Mouse (Mus musculus): Measurements from ENCODE around the gene Gm48552. TPM values are rescaled to one million over a fixed set of nuclear protein-coding genes. Genes with fewer than 3 reads are reported as not detected.

The Gm48552 gene
- polyA plus RNA-seq, 1 experiment from 2014 or later: 1.0 TPM

DNA sequence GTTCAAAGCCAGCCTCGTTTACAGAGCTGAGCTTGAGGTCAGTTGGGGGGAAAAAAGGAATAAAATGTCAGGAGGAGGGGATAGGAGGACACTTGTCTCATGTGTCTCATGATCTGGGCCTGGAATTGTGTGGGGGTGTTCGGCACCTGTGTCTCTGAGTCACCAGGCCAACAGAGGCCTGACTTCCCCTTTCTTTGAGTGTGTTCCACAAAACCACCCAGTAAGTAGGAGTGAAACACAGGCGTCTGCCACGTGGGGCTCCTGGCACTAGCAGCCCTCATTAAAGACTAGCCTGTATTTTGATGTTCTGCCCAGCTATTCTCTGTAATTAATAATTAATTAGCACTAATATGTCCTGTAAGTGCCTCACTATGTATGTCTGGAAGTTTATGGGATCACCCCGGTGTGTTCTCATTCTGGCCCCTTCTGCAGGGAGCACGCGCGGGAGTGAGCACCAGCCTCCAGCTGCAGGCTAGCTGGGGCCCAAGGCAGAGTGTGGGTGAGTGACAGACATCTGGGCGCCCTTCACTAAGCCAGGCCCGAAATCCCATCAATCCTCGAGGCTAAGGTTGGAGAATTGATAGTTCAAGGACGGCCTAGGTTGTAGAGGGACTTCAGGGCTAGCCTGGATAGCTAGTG, 32.3 kb upstream of the Gm48552 start:
- WGBS: 51% methylated on average over 12 of the region's 12 CpGs
- no peaks in the 10 kb centered on the region for H3K9me3 ChIP-seq (ENCODE audit: control insufficient read depth, low read length)
- no peak overlapping the region for H3K27ac ChIP-seq (replicated peaks in 1 of 2; ENCODE audit: control insufficient read depth in 1 of 2, insufficient read depth in 1 of 2, low read depth in 2 of 2, low read length in 2 of 2)
- H3K36me3 ChIP-seq (ENCODE audit: control insufficient read depth, insufficient read depth, low read length): peaks cover 12% of the 10 kb centered on the region
- ATAC-seq (ENCODE audit: insufficient number of reproducible peaks, insufficient read depth, low FRiP score, low read depth): no peak
- peaks cover 9 to 37% of the 10 kb centered on the region in 2 experiments for H3K4me1 ChIP-seq (ENCODE audit: control insufficient read depth in 2 of 2, insufficient read depth in 2 of 2, low read length in 2 of 2)
- peak overlapping the region; percentile 98 for H3K4me2 ChIP-seq (ENCODE audit: low read length)
- H3K4me3 ChIP-seq (ENCODE audit: control insufficient read depth in 1 of 2, insufficient read depth in 1 of 2, low read depth in 1 of 2, low read length in 2 of 2): peak overlapping the region in 1 of 2 experiments; percentile 92; a peak in 1 of 4 replicates
- H3K9ac ChIP-seq (ENCODE audit: low read length): no peak overlapping the region
- no peaks in the 10 kb centered on the region for H3K27me3 ChIP-seq (ENCODE audit: control insufficient read depth, insufficient read depth, low read length)

- peak within 1 kb of the TSS; percentile 92 for H3K9ac ChIP-seq (ENCODE audit: low read length)
- peak within 1 kb of the TSS; percentile 87 to 92 for H3K4me3 ChIP-seq (ENCODE audit: control insufficient read depth in 1 of 2, insufficient read depth in 1 of 2, low read depth in 1 of 2, low read length in 2 of 2)
- peaks cover 19% of the 10 kb centered on the region for H3K36me3 ChIP-seq (ENCODE audit: control insufficient read depth, insufficient read depth, low read length)
- no peaks in the 10 kb centered on the region for H3K27me3 ChIP-seq (ENCODE audit: control insufficient read depth, insufficient read depth, low read length)
- H3K9me3 ChIP-seq (ENCODE audit: control insufficient read depth, low read length): no peaks in the 10 kb centered on the region
- WGBS: 2% methylated on average over 77 of the region's 79 CpGs
- H3K4me2 ChIP-seq (ENCODE audit: low read length): peak within 1 kb of the TSS; percentile 98
- peak; percentile 82 for ATAC-seq (ENCODE audit: insufficient number of reproducible peaks, insufficient read depth, low FRiP score, low read depth)
- peaks cover 9 to 45% of the 10 kb centered on the region in 2 experiments for H3K4me1 ChIP-seq (ENCODE audit: control insufficient read depth in 2 of 2, insufficient read depth in 2 of 2, low read length in 2 of 2)
- peak within 1 kb of the TSS in 1 of 2 experiments; percentile 63; a peak in 3 of 4 replicates for H3K27ac ChIP-seq (replicated peaks in 1 of 2; ENCODE audit: control insufficient read depth in 1 of 2, insufficient read depth in 1 of 2, low read depth in 2 of 2, low read length in 2 of 2)
Measured at GRCm38 (mm10) chr10:81356991-81357844, 31.6 kb upstream of the Gm48552 start, which contains the start of gene Mfsd12. Gene Mfsd12, plus strand, starts transcription at chr10:81357491.

DNA sequence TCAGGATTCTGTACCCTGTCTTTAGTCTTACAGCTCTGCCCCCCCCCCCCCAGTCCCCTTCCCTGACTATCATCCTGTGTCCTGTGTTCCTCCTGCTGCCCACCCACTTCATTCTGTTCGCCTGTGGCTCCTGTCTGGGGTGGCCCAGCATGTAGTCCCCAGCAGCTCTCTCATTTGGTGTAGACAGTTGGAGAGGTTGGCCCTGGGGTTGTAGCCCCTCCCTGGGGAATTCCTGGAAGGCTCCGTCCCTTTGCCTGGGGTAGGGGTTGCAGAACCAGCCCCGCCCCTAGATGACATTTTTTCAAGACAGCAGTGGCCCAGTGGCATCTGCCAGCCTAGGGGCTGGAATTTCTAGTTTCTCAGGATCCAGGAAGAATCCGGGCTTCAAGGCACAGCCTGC, 30.6 kb upstream of the Gm48552 start:
- H3K4me2 ChIP-seq (ENCODE audit: low read length): peak overlapping the region; percentile 98
- H3K27ac ChIP-seq (replicated peaks in 1 of 2; ENCODE audit: control insufficient read depth in 1 of 2, insufficient read depth in 1 of 2, low read depth in 2 of 2, low read length in 2 of 2): peak overlapping the region in 1 of 2 experiments; percentile 63; a peak in 2 of 4 replicates
- 14% methylated on average over 4 of the region's 4 CpGs for WGBS
- H3K27me3 ChIP-seq (ENCODE audit: control insufficient read depth, insufficient read depth, low read length): no peaks in the 10 kb centered on the region
- H3K4me3 ChIP-seq (ENCODE audit: control insufficient read depth in 1 of 2, insufficient read depth in 1 of 2, low read depth in 1 of 2, low read length in 2 of 2): peak overlapping the region; percentile 87 to 92
- ATAC-seq (ENCODE audit: insufficient number of reproducible peaks, insufficient read depth, low FRiP score, low read depth): no peak
- no peaks in the 10 kb centered on the region for H3K9me3 ChIP-seq (ENCODE audit: control insufficient read depth, low read length)
- H3K36me3 ChIP-seq (ENCODE audit: control insufficient read depth, insufficient read depth, low read length): peaks cover 22% of the 10 kb centered on the region
- peak overlapping the region; percentile 92 for H3K9ac ChIP-seq (ENCODE audit: low read length)
- peaks cover 17 to 55% of the 10 kb centered on the region in 2 experiments for H3K4me1 ChIP-seq (ENCODE audit: control insufficient read depth in 2 of 2, insufficient read depth in 2 of 2, low read length in 2 of 2)

DNA sequence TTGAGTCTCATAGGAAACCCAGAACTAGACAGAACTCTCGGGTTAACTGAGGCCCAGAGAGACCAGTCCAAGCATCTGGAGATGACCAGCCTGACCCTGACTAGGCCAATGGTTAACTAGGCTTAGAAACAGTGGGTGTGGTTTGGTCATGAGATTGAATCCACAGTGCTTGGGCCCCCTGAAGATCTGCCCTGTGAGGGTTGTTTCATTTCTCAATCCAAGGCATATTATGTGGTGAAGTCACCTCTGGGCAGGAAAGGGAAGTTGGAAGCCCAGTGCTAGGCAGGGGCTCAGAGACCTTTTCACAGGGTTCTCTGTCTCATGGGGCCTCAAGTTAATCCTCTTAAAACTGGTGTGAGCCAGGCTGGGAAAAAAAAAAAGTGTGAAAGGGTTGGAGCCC, 30.0 kb upstream of the Gm48552 start:
- H3K4me2 ChIP-seq (ENCODE audit: low read length): peak overlapping the region; percentile 98
- H3K27ac ChIP-seq (replicated peaks in 1 of 2; ENCODE audit: control insufficient read depth in 1 of 2, insufficient read depth in 1 of 2, low read depth in 2 of 2, low read length in 2 of 2): peak overlapping the region in 1 of 2 experiments; percentile 63; a peak in 1 of 4 replicates
- 61% methylated on average over 1 of the region's 1 CpGs for WGBS
- peaks cover 23 to 61% of the 10 kb centered on the region in 2 experiments for H3K4me1 ChIP-seq (ENCODE audit: control insufficient read depth in 2 of 2, insufficient read depth in 2 of 2, low read length in 2 of 2)
- no peaks in the 10 kb centered on the region for H3K27me3 ChIP-seq (ENCODE audit: control insufficient read depth, insufficient read depth, low read length)
- peak overlapping the region in 1 of 2 experiments; percentile 92; a peak in 1 of 4 replicates for H3K4me3 ChIP-seq (ENCODE audit: control insufficient read depth in 1 of 2, insufficient read depth in 1 of 2, low read depth in 1 of 2, low read length in 2 of 2)
- no peaks in the 10 kb centered on the region for H3K9me3 ChIP-seq (ENCODE audit: control insufficient read depth, low read length)
- H3K9ac ChIP-seq (ENCODE audit: low read length): peak overlapping the region; percentile 92
- ATAC-seq (ENCODE audit: insufficient number of reproducible peaks, insufficient read depth, low FRiP score, low read depth): no peak
- peaks cover 22% of the 10 kb centered on the region for H3K36me3 ChIP-seq (ENCODE audit: control insufficient read depth, insufficient read depth, low read length)

DNA sequence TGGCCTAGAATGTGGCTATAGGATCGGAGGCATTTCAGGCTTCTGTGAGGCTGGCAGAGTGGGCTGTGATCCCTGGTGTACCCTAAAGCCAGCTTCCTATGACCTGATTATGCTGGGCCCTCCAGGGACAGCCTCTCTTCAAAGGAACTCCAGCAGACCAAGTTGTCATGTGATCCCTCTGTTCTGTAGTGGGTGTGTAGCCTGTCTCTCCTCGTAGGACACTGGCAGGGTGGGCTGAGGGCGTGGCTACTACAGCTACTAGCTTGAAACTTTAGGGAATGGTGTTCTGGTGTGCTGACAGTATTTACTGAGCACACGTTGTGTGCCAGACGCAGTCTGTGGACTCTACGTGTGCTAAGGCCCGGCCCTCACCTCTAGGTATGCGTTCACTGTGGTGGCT, 28.1 kb upstream of the Gm48552 start:
- Histone ChIP-seq H3K27me3 (ENCODE audit: control insufficient read depth, insufficient read depth, low read length) (no peaks in the 10 kb centered on the region), H3K9ac (ENCODE audit: low read length) (peak overlapping the region; percentile 21), H3K9me3 (ENCODE audit: control insufficient read depth, low read length) (no peaks in the 10 kb centered on the region), H3K4me3 (ENCODE audit: control insufficient read depth in 1 of 2, insufficient read depth in 1 of 2, low read depth in 1 of 2, low read length in 2 of 2) (no peak overlapping the region), H3K4me1 (ENCODE audit: control insufficient read depth in 2 of 2, insufficient read depth in 2 of 2, low read length in 2 of 2) (peaks cover 36 to 79% of the 10 kb centered on the region in 2 experiments), H3K27ac (replicated peaks in 1 of 2; ENCODE audit: control insufficient read depth in 1 of 2, insufficient read depth in 1 of 2, low read depth in 2 of 2, low read length in 2 of 2) (peak overlapping the region in 1 of 2 experiments; percentile 58; a peak in 1 of 4 replicates), H3K4me2 (ENCODE audit: low read length) (no peak overlapping the region), H3K36me3 (ENCODE audit: control insufficient read depth, insufficient read depth, low read length) (peaks cover 22% of the 10 kb centered on the region)
- 50% methylated on average over 8 of the region's 8 CpGs for WGBS
- no peak for ATAC-seq (ENCODE audit: insufficient number of reproducible peaks, insufficient read depth, low FRiP score, low read depth)

GRCm38 (mm10) chr10:81362336-81362949, 26.4 kb upstream of the Gm48552 start:
- no peak for ATAC-seq (ENCODE audit: insufficient number of reproducible peaks, insufficient read depth, low FRiP score, low read depth)
- H3K9ac ChIP-seq (ENCODE audit: low read length): peak overlapping the region; percentile 73
- H3K9me3 ChIP-seq (ENCODE audit: control insufficient read depth, low read length): no peaks in the 10 kb centered on the region
- H3K4me3 ChIP-seq (ENCODE audit: control insufficient read depth in 1 of 2, insufficient read depth in 1 of 2, low read depth in 1 of 2, low read length in 2 of 2): peak overlapping the region in 1 of 2 experiments; percentile 35; a peak in 1 of 4 replicates
- H3K27me3 ChIP-seq (ENCODE audit: control insufficient read depth, insufficient read depth, low read length): no peaks in the 10 kb centered on the region
- 44% methylated on average over 12 of the region's 12 CpGs for WGBS
- peaks cover 33% of the 10 kb centered on the region for H3K36me3 ChIP-seq (ENCODE audit: control insufficient read depth, insufficient read depth, low read length)
- peak overlapping the region; percentile 69 for H3K4me2 ChIP-seq (ENCODE audit: low read length)
- peaks cover 37 to 79% of the 10 kb centered on the region in 2 experiments for H3K4me1 ChIP-seq (ENCODE audit: control insufficient read depth in 2 of 2, insufficient read depth in 2 of 2, low read length in 2 of 2)
- H3K27ac ChIP-seq (replicated peaks in 1 of 2; ENCODE audit: control insufficient read depth in 1 of 2, insufficient read depth in 1 of 2, low read depth in 2 of 2, low read length in 2 of 2): peak overlapping the region; percentile 88 to 96
